Mouse (Mus musculus) kidney, adult 2 months (tissue): ENCODE results near the gene Lpar2. TPM values are rescaled to one million over a fixed set of nuclear protein-coding genes. Genes with fewer than 3 reads are reported as not detected.

Source experiments
- DNase-seq: peaks from one replicate; pipeline ENCODE4 v3.0.0; 2021
- H3K27ac ChIP-seq: fragments of 200-500 bp; 2 replicates; pipeline ENCODE4 v1.5.1; 2012; ENCODE audit warnings: low read depth, low read length, control low read depth, inconsistent platforms; ENCODE audit not compliant: insufficient read depth
- H3K27me3 ChIP-seq: fragments of 200-500 bp; replicated peaks from 2 replicates; pipeline ENCODE4 v1.6.1; 2012; ENCODE audit warnings: mild to moderate bottlenecking, moderate library complexity, low read length, inconsistent platforms; ENCODE audit not compliant: control insufficient read depth, insufficient read depth
- H3K36me3 ChIP-seq: fragments of 200-500 bp; 2 replicates; pipeline ENCODE4 v1.6.1; 2012; ENCODE audit warnings: mild to moderate bottlenecking, moderate library complexity, low read length, inconsistent platforms; ENCODE audit not compliant: control insufficient read depth, insufficient read depth
- H3K4me1 ChIP-seq: fragments of 200-500 bp; 2 replicates; pipeline ENCODE4 v1.6.1; 2011; ENCODE audit warnings: low read length; ENCODE audit not compliant: control insufficient read depth, insufficient read depth
- H3K4me3 ChIP-seq: fragments of 200-500 bp; 2 replicates; pipeline ENCODE4 v1.5.1; 2011; ENCODE audit warnings: mild to moderate bottlenecking, low read depth, low read length, control low read depth; ENCODE audit not compliant: insufficient read depth
- CTCF ChIP-seq: fragments of 200-500 bp; conservative IDR thresholded peaks from 2 replicates; pipeline ENCODE4 v1.5.1; 2011; ENCODE audit warnings: low read depth, mild to moderate bottlenecking, control low read depth, low read length, moderate library complexity, mixed read lengths; ENCODE audit not compliant: insufficient read depth, insufficient read length
- POLR2A ChIP-seq: fragments of 200-500 bp; IDR thresholded peaks from one replicate; pipeline ENCODE4 v1.6.1; 2011; ENCODE audit warnings: low read depth, low read length, control low read depth
- WGBS: fragments of 180-500 bp; shearing (Covaris S2); methylation state at CpG from one replicate; pipeline ENCODE4 v1.1.7; 2018; 5-methylcytosine and 5-hydroxymethylcytosine counted together
- polyA plus RNA-seq: library from polyadenylated mRNA; depleted of rRNA; stranded (reverse); fragments of >200 nt; gene quantifications from 2 replicates; pipeline ENCODE4 v1.2.3, GENCODE M21; 2012; rRNA removed

Lpar2 gene
- polyA plus RNA-seq, 1 experiment, result 6.4 TPM

DNA sequence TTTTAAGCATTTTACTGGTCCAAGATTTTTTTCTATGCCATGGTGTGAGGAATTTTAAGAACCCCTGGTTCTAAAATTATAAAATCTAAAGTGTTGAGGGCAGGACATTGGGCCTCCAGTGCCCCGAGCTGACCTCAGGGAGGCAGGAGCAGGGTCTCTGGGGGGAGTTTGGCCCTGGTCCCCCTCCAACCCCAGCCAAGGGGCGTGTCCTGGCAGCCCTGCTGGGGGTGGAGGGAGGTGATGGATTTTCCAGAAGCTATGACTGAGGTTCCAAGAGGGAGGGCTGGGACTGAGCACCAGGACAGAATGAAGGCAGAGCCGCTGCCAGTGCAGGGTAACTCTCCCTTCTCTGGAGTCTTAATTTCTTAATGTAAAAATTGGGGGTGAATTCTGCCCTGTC is 55.8 kb downstream of the Lpar2 start:
- 77% methylated on average over 3 of the region's 3 CpGs for WGBS
- TF ChIP-seq CTCF, result no peak
- TF ChIP-seq POLR2A, result no peak
- H3K27ac ChIP-seq, result no peak overlapping the region
- no peaks in the 10 kb centered on the region for H3K36me3 ChIP-seq
- 0 out of 2 replicates have a peak, but pooled peaks cover 3% of the 10 kb centered on the region for H3K27me3 ChIP-seq
- DNase-seq, result no peak
- no peaks in the 10 kb centered on the region for H3K4me1 ChIP-seq
- H3K4me3 ChIP-seq, result no peak overlapping the region

DNA sequence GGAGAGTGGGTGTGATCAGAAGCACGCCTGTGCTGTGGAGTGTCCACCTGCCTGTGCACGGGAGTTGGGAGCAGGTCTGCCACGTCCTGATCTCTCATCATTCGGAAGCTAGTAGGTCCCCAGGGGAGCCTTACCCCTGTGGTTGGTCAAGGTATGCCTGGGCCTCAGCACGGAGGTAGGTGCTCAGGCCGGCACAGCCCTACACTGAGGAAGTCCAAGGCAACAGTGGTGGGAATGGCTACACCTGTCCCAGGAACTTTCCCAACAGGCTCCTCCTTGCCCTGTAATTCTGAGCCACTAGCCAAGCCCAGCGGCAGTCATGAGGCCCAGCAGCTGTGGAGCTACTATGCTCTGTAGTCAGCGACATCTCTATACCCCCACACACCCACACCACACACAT is 57.4 kb downstream of the Lpar2 start:
- Histone ChIP-seq H3K27ac (no peak overlapping the region), H3K4me1 (no peaks in the 10 kb centered on the region), H3K27me3 (0 out of 2 replicates have a peak, but pooled peaks cover 3% of the 10 kb centered on the region), H3K36me3 (no peaks in the 10 kb centered on the region), H3K4me3 (no peak overlapping the region)
- no peak for DNase-seq
- TF ChIP-seq POLR2A, result no peak
- no peak for TF ChIP-seq CTCF
- 71% methylated on average over 8 of the region's 8 CpGs for WGBS

Other genes starting within 250 kb of the Lpar2 start
- gene Zfp868, start 196.9 kb upstream of the Lpar2 start, polyA plus RNA-seq, result 4.0 and 4.3 TPM in 2 replicates
- 0.80 and 0.97 TPM in 2 replicates for gene Zfp964, start 167.9 kb upstream of the Lpar2 start, polyA plus RNA-seq
- 3.3 and 4.2 TPM in 2 replicates for gene Zfp869, start 111.7 kb upstream of the Lpar2 start, polyA plus RNA-seq
- gene Zfp963, start 72.5 kb upstream of the Lpar2 start, polyA plus RNA-seq, result 1.9 and 2.5 TPM in 2 replicates
- gene Gm20422, start 47.5 kb upstream of the Lpar2 start, polyA plus RNA-seq, result 0.23 TPM in 1 of 2 replicates, not detected in the other
- gene Atp13a1, start 31.3 kb upstream of the Lpar2 start, polyA plus RNA-seq, result 59.9 and 81.3 TPM in 2 replicates
- gene Zfp866, start 31.3 kb upstream of the Lpar2 start, polyA plus RNA-seq, result 8.5 and 11.3 TPM in 2 replicates
- gene Gmip, start 13.8 kb upstream of the Lpar2 start, polyA plus RNA-seq, result 15.8 and 15.9 TPM in 2 replicates
- gene Pbx4, start 10.1 kb downstream of the Lpar2 start, polyA plus RNA-seq, result 3.6 and 3.9 TPM in 2 replicates
- 0.11 and 0.16 TPM in 2 replicates for gene Cilp2, start 65.3 kb downstream of the Lpar2 start, polyA plus RNA-seq
- 1.3 and 1.5 TPM in 2 replicates for gene Tssk6, start 79.8 kb downstream of the Lpar2 start, polyA plus RNA-seq
- 283 and 372 TPM in 2 replicates for gene Ndufa13, start 80.1 kb downstream of the Lpar2 start, polyA plus RNA-seq
- gene Yjefn3, start 80.3 kb downstream of the Lpar2 start, polyA plus RNA-seq, result 3.9 and 5.6 TPM in 2 replicates
- gene Gatad2a, start 174.0 kb downstream of the Lpar2 start, polyA plus RNA-seq, result 60.1 and 60.9 TPM in 2 replicates
- 47.1 and 63.3 TPM in 2 replicates for gene Mau2, start 220.3 kb downstream of the Lpar2 start, polyA plus RNA-seq
- 9.0 and 10.9 TPM in 2 replicates for gene Sugp1, start 220.4 kb downstream of the Lpar2 start, polyA plus RNA-seq